ENCODE assay signal across 8 mouse cellular contexts in genomic region chr5:92503856-92504618, GRCm38 (mm10). TPM values are rescaled to one million over a fixed set of nuclear protein-coding genes. Genes with fewer than 3 reads are reported as not detected.
A peak's percentile ranks its signal among the peaks of the same experiment; 100 is the strongest.
DNase-seq lines count a peak whose midpoint lies in the region; ATAC-seq and TF ChIP-seq lines count a peak whose summit lies in the region.

No protein-coding gene starts in this region.

- no peaks in the 10 kb centered on the region for H3K27me3 ChIP-seq in neural tube, embryonic 11.5 days (ENCODE audit: control insufficient read depth, insufficient read depth, low read length)
- no peaks in the 10 kb centered on the region for H3K27me3 ChIP-seq in embryonic facial prominence, embryonic 13.5 days
- H3K27me3 ChIP-seq in limb, embryonic 12.5 days: no peaks in the 10 kb centered on the region
- H3K27me3 ChIP-seq in small intestine, adult 2 months (ENCODE audit: control insufficient read depth, insufficient read depth, low read length): no peaks in the 10 kb centered on the region

- H3K4me3 ChIP-seq in neural tube, embryonic 11.5 days (ENCODE audit: low read depth, low read length): peak overlapping the region; percentile 74
- H3K4me3 ChIP-seq in embryonic facial prominence, embryonic 13.5 days: peak overlapping the region; percentile 89
- peak overlapping the region; percentile 72 for H3K4me3 ChIP-seq in limb, embryonic 12.5 days (replicated peaks)
- H3K4me3 ChIP-seq in small intestine, adult 2 months (ENCODE audit: low read depth, low read length): peak overlapping the region; percentile 93

- 28% methylated on average over 7 of the region's 7 CpGs for WGBS in neural tube, embryonic 11.5 days
- 33% methylated on average over 7 of the region's 7 CpGs for WGBS in embryonic facial prominence, embryonic 13.5 days
- 40% methylated on average over 7 of the region's 7 CpGs for WGBS in limb, embryonic 12.5 days
- WGBS in small intestine, adult 2 months: 39% methylated on average over 7 of the region's 7 CpGs

- H3K4me2 ChIP-seq in neural tube, embryonic 11.5 days (ENCODE audit: low read depth): peak overlapping the region; percentile 64
- H3K4me2 ChIP-seq in embryonic facial prominence, embryonic 13.5 days: peak overlapping the region; percentile 68
- peak overlapping the region; percentile 74 for H3K4me2 ChIP-seq in limb, embryonic 12.5 days

- ATAC-seq in neural tube, embryonic 11.5 days (ENCODE audit: insufficient read depth, low FRiP score, low TSS enrichment): no peak
- ATAC-seq in embryonic facial prominence, embryonic 13.5 days (ENCODE audit: insufficient number of reproducible peaks, insufficient read depth, low FRiP score, low TSS enrichment, low read depth): no peak
- no peak for ATAC-seq in limb, embryonic 12.5 days (ENCODE audit: insufficient number of reproducible peaks, insufficient read depth, low FRiP score, low TSS enrichment, low read depth)

- H3K4me1 ChIP-seq in neural tube, embryonic 11.5 days (ENCODE audit: control insufficient read depth, insufficient read depth, low read length): peaks cover 6% of the 10 kb centered on the region; the same call in 1 of the 2 replicates
- H3K4me1 ChIP-seq in embryonic facial prominence, embryonic 13.5 days: peaks cover 28% of the 10 kb centered on the region
- H3K4me1 ChIP-seq in limb, embryonic 12.5 days (replicated peaks): peaks cover 28% of the 10 kb centered on the region
- peaks cover 18% of the 10 kb centered on the region; the same call in 1 of the 2 replicates for H3K4me1 ChIP-seq in small intestine, adult 2 months (ENCODE audit: control insufficient read depth, insufficient read depth, insufficient read length, low read length)

- H3K36me3 ChIP-seq in neural tube, embryonic 11.5 days (ENCODE audit: control insufficient read depth, insufficient read depth, low read length): no peaks in the 10 kb centered on the region
- H3K36me3 ChIP-seq in embryonic facial prominence, embryonic 13.5 days: no peaks in the 10 kb centered on the region
- H3K36me3 ChIP-seq in limb, embryonic 12.5 days: no peaks in the 10 kb centered on the region
- no peaks in the 10 kb centered on the region for H3K36me3 ChIP-seq in small intestine, adult 2 months (ENCODE audit: control insufficient read depth, insufficient read depth, low read length)

- no peak for TF ChIP-seq POLR2A in small intestine, adult 2 months (IDR thresholded peaks at IDR 0.05; ENCODE audit: low read depth, low read length)

- H3K9ac ChIP-seq in neural tube, embryonic 11.5 days (ENCODE audit: low read length): peak overlapping the region; percentile 85
- H3K9ac ChIP-seq in embryonic facial prominence, embryonic 13.5 days: peak overlapping the region; percentile 93
- peak overlapping the region; percentile 84 for H3K9ac ChIP-seq in limb, embryonic 12.5 days (replicated peaks)

- TF ChIP-seq CTCF in small intestine, adult 2 months (IDR thresholded peaks at IDR 0.05; ENCODE audit: extremely low read depth, insufficient read length, insufficient replicate concordance, low read depth, low read length): no peak

- DNase-seq in neural tube, embryonic 11.5 days (ENCODE audit: low spot score): no peak
- no peak for DNase-seq in neural tube, embryonic 10.5 days (ENCODE audit: extremely low spot score, low spot score)
- DNase-seq in spleen, adult 12 weeks (ENCODE audit: low spot score): no peak
- DNase-seq in urinary bladder, adult 2 months (ENCODE audit: low spot score): no peak
- no peak for DNase-seq in left cerebral cortex, postnatal 25 days (ENCODE audit: low spot score in 2 of 2)

- H3K9me3 ChIP-seq in neural tube, embryonic 11.5 days (ENCODE audit: control insufficient read depth, low read length): no peaks in the 10 kb centered on the region
- H3K9me3 ChIP-seq in embryonic facial prominence, embryonic 13.5 days: no peaks in the 10 kb centered on the region
- H3K9me3 ChIP-seq in limb, embryonic 12.5 days: no peaks in the 10 kb centered on the region

- intact Hi-C loops in left cerebral cortex, postnatal 25 days (cut with DNase I): loop anchor here (2.0 kb wide), 2 partner anchors 99 to 153 kb away; partner anchors contain the start of gene Stbd1

- H3K27ac ChIP-seq in neural tube, embryonic 11.5 days (ENCODE audit: low read depth, low read length): peak overlapping the region; percentile 97
- peak overlapping the region; percentile 94; the same call in 1 of the 2 replicates for H3K27ac ChIP-seq in embryonic facial prominence, embryonic 13.5 days
- H3K27ac ChIP-seq in limb, embryonic 12.5 days: no peak overlapping the region; the same call in 1 of the 2 replicates
- H3K27ac ChIP-seq in small intestine, adult 2 months (ENCODE audit: insufficient read depth, low read depth, low read length): peak overlapping the region; percentile 97

RNA-seq across cellular contexts. Expression of gene Scarb2, which starts 2.6 kb away (rescaled TPM):
- polyA plus RNA-seq in neural tube, embryonic 11.5 days (2014; fragmentation: Nextera tagmentation; extraction: Ambion mirVana): 12.4 and 13.2 TPM in 2 replicates
- polyA plus RNA-seq in embryonic facial prominence, embryonic 13.5 days (2015; fragmentation: Nextera tagmentation; extraction: Ambion mirVana): 7.9 and 9.0 TPM in 2 replicates
- polyA plus RNA-seq in limb, embryonic 12.5 days (2016; fragmentation: Nextera tagmentation; extraction: Ambion mirVana): 9.0 and 9.4 TPM in 2 replicates
- polyA plus RNA-seq in small intestine, adult 2 months (2012; rRNA removed): 7.9 and 8.4 TPM in 2 replicates
- 84.3 and 96.2 TPM in 2 replicates for polyA plus RNA-seq in urinary bladder, adult 2 months (2012; rRNA removed)
- total RNA-seq in left cerebral cortex, postnatal 25 days (2021): 10 to 100 TPM; 81.9 to 84.5 TPM

RNA-seq across cellular contexts. Expression of gene Fam47e, which starts 50.8 kb away (rescaled TPM):
- not detected in 2 replicates for polyA plus RNA-seq in neural tube, embryonic 11.5 days (2014; fragmentation: Nextera tagmentation; extraction: Ambion mirVana)
- 0.32 and 0.58 TPM in 2 replicates for polyA plus RNA-seq in embryonic facial prominence, embryonic 13.5 days (2015; fragmentation: Nextera tagmentation; extraction: Ambion mirVana)
- polyA plus RNA-seq in limb, embryonic 12.5 days (2016; fragmentation: Nextera tagmentation; extraction: Ambion mirVana): 0.20 TPM in 1 of 2 replicates, not detected in the other
- polyA plus RNA-seq in small intestine, adult 2 months (2012; rRNA removed): not detected in 2 replicates
- 0.86 and 1.0 TPM in 2 replicates for polyA plus RNA-seq in urinary bladder, adult 2 months (2012; rRNA removed)
- under 1 TPM; 0.30 to 0.34 TPM for total RNA-seq in left cerebral cortex, postnatal 25 days (2021)
